Mouse (Mus musculus): ENCODE measurements at regions not wholly inside any gene's neighbourhood (a gene's known extent, or its start where the extent isn't known, plus 50 kb on each side); places are given as distances from the start of the nearest gene placed in this dataset.
"Not testable (repeated sequence)": the region's sequence is repeated elsewhere in the genome, so short reads cannot be mapped to it uniquely, and the experiment has no call there.

DNA sequence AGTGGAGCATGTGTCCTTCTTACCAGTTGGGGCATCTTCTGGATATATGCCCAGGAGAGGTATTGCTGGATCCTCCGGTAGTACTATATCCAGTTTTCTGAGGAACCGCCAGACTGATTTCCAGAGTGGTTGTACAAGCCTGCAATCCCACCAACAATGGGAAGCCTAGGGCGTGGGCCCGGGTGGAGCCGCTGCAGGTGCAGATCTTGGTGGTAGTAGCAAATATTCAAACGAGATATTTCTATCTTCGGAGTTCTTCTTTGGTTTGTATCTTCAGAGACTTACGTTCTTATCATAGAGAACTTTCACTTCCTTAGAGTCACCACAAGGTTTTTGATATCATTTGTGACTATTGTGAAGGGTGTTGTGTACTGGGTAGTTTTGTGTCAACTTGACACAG lies 60.2 kb upstream of the Btbd35f28 start:
- intact Hi-C loops (cut with DNase I): not testable (repeated sequence)
- DNase-seq (ENCODE audit: low spot score in 2 of 2): peak; percentile 0 to 2

All from left cerebral cortex, postnatal 25 days (tissue).